Mouse (Mus musculus): ENCODE measurements around the gene Stat3. TPM values are rescaled to one million over a fixed set of nuclear protein-coding genes. Genes with fewer than 3 reads are reported as not detected.

Gene Stat3
- total RNA-seq, 2 experiments from 2014 or later, result 41.7 to 43.6 TPM

DNA sequence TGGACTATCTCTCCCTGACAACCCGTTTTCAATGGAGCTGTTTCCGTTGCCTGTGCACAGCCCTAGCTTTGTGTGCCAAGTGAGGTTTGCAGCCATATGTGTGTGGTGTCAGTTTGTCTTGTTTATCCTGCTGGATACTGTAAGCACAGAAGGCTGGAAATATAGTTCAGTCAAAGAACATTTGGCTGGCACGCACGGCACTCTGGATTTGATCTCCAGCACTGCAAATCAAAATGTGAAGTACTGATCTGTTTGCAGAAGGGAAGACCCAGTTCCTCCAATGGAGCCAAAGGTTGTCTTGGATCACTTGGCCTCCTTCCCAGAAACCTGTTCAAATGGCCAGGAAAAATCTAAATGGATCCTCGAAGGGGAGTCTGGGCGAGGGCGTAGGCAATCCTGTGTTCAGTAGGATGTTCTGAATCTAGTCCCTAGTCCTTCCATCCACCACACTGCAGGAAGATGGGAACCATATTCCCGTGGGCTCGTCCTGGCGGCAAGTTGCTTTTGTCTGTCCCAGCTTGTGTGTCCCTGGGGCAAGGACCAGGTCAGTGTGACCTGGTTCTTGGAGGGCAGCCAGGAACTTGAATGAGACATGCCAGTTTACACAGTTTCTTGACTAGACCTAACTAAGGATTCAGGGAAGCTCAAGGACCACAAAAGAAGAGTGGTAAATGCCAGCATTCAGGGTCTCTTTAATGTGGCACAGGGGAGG, 68.9 kb downstream of the Stat3 start:
- DNase-seq, result no peak
- intact Hi-C loops (cut with DNase I; ENCODE audit: low total_unique reads), result no loop called here

DNA sequence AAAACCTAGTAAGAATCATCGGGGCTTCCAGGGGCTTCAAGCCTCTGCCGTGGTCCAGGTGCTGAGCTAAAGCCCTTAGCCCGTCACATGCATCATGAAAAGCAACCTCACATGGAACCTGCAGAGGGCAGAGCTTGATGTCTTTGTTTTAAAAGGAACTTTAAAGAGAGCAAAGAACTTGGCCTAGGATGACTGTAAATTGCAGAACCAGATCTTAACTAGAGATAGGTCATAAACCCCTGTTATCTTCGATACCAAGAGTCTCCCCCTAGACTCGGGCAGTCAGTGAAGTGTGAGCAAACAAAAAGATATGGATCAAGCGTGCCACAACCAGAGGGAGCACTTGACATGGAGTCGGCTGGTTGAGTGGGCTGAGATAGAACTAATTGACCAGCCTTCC, 73.7 kb downstream of the Stat3 start:
- intact Hi-C loops (cut with DNase I; ENCODE audit: low total_unique reads), result no loop called here
- DNase-seq, result no peak

DNA sequence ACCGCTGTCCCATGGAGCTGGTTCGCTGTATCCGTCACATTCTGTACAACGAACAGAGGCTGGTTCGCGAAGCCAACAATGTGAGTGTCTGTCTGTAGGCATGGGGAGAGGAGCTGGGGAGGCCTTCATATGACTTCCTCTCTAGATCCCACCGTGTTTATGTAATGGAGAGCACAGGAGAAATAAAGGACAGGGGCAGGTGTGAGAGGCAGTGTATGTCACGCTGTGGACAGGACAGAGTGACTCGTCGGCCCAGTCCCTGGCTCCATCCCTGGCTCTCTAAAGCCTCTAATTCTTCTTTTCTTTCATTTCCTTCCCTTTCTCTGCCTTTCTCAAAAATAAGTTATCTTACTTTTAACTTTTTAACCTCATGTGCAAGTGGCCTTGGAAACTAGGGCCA, 76.2 kb downstream of the Stat3 start:
- intact Hi-C loops (cut with DNase I; ENCODE audit: low total_unique reads), result no loop called here
- no peak for DNase-seq

DNA sequence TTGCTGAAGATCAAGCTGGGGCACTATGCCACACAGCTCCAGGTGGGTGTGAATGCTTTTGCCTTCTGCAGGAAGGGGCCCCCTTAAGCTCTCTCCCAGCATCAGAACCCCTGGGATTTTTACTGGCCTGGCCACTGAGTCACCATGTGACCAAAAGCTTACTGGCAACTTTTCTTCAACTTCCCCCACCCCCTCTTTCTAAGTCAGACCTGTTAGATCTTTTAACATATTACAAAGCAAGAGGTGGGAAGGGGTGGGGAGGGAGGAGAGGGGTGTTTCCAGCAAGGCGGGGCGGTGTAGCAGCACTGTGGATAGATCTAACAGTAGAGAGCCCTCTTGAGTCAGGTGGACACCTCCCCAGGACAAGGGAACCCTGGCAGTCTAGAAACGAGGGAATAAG, 77.5 kb downstream of the Stat3 start:
- no peak for DNase-seq
- intact Hi-C loops (cut with DNase I; ENCODE audit: low total_unique reads), result no loop called here

DNA sequence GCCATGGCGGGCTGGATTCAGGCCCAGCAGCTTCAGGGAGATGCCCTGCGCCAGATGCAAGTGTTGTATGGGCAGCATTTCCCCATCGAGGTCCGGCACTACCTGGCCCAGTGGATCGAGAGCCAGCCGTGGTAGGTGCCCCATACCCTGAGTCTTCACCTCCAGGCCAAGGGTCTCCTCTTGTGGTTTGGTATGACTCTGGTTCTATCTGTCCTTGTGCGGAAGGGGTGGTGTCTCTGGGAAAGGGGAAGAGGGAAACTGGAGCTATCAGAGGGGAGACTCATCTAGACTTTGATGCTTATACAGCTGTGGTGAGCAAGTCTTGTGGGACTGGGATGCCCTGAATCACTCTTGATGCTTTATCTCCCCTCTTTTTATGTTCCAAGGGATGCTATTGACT, 78.0 kb downstream of the Stat3 start:
- intact Hi-C loops (cut with DNase I; ENCODE audit: low total_unique reads), result no loop called here
- no peak for DNase-seq

DNA sequence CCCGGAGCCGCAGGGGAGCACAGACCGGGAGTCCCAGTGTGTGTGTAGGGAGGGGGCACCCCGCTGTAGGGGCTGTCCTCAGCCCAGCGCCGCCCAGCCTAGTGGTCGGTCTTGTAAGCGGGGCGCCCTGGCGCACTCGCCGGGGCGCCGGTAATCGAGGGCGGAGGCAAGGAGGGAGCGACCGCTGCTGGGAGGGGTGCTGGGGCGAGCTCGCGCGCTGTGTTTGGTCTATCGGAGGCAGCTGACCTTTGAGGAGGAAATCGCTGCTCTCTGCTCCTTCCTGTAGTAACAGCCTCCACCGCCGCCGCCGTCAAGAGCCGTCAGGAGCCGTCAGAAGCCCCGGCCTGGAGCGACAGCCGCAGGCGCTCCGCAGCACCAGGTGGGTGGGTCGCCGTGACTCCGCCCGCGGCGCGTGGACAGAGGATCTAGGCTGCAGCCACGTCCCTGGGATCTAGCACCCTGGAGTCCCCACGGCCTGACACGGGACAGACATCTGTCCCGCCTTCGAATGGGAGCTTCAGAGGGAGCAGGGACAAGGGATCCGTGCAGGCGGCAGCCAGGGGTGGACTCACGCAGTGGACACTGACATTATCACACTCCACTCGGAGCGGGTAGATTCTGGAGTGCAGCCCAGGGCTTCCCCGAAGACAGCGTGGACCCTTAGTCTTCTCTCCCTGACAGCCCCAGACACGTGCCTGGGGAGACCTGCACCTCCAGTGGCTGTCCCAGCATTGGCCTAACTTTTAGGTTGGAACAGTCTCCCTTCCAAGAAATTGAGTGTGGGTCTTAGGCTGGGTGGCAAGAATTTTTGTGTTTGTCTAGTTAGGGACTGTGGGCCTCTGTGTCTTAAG, 78.9 kb downstream of the Stat3 start:
- DNase-seq, result peak; percentile 90
- intact Hi-C loops (cut with DNase I; ENCODE audit: low total_unique reads), result no loop called here

DNA sequence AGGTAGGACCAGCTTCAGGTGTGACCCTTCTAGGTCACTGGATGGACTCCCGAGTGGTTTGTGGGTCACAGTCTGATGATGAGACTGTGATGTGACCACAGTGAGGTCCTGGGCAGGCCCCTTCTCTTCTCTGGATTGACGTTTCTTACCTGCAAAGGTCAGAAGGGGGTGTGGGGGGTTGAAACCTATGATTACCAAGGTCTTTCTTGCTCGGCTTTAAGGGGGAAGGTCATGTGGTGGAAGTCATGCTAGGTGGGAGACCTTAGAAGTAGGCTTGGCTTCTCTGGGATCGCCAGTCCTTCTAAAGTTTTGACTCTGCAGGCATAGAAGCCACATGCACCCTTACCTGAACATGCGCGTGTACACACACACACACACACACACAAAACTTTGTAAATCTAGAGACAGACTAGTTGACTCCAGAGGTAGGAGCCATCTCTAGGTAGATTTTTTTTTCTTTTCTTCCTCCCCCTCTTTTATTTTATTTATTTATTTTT, 79.7 kb downstream of the Stat3 start:
- intact Hi-C loops (cut with DNase I; ENCODE audit: low total_unique reads), result no loop called here
- no peak for DNase-seq

DNA sequence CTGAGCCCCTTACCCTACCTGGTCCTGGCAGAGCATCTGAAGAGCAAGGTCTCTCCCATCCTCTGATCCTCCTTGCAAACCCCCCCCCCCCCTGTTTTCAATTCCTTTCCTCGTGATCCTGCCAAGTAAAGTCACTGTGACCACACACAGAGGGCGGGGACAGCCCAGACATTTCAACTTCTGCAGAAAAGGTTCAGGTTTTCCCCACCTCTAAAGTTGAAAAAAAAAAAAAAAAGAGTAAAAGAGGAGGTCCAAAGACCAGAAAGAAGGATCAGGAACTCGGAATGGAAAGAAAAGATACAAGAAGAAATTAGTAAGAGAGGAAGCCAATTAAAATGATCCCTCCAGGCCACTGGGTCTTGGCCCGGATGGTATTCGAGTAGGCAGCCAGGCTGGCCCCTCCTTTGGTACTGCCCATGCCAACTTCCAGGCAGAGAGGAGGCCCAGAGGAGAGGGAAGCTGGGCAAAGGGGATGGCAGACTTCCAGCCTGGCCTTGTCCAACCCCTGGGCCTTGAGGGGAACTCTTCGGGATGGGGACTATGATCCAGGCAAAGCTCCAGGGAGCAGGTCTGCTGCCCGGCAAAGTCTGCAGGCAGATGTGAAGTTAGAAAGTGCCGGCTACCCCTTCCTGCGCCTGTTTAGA, 80.3 kb downstream of the Stat3 start, which contains the start of gene Stat5a:
Gene Stat5a (plus strand): TSS at position 417 of the 644 bp plus-strand sequence.
- intact Hi-C loops (cut with DNase I; ENCODE audit: low total_unique reads), result no loop called here
- DNase-seq, result peak; percentile 86

DNA sequence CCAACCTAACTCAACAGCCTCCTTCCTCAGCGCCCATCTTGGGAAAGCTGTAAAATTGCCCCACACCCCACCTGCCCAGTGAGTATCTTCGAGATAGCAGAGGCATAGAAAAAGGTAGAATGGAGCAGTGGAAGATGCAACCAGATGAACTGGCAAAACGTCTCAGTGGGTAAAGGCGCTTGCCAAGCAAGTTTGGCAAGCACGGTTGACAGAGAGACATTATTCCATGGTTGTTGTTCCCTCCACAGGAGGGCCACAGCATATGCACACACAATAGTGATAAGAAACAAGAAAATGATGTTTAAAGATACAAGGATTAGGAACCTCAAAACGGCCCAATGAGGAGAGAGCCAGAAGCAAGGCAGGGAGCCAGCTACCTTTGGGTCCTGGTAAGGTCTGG, 81.4 kb downstream of the Stat3 start:
- DNase-seq, result no peak
- intact Hi-C loops (cut with DNase I; ENCODE audit: low total_unique reads), result no loop called here

DNA sequence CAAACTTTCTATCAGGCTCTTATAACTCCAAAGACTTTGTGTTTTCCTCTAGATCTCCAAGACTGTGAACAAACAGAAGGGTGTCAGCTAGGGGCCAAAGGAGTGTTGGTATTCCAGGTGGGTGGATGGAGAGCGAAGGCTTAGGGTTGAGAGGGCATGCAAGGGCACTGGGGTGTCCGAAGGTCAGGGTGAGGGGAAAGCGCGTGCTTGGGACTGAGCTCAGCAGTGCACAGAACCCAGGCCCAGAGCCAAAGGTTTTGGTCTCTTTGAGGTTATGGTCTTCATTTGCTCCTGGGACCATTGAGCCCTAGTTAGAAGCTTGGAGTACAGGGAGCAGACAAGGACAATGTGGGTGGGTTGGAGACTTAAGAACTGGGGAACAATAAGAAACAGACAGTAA, 84.2 kb downstream of the Stat3 start:
- intact Hi-C loops (cut with DNase I; ENCODE audit: low total_unique reads), result no loop called here
- no peak for DNase-seq

DNA sequence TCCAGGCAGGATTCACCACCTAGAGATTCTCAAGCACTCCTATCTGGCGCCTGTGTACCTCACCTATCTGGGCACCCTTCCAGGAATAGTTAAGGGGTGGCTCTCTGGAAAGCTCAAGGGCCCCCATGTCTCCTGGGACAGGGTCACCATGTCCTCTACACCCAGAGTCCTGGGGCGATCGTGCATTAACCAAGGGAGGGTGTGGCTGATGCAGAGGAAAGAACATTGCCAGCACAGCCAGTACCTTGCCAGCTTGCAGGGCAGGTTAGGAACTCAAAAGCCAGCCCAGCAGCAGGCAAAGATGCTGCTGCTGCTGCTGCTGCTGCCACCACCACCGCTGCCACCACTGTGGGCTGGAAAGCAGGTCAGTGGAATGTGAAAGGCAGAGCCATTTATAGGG, 85.1 kb downstream of the Stat3 start:
- intact Hi-C loops (cut with DNase I; ENCODE audit: low total_unique reads), result no loop called here
- no peak for DNase-seq

DNA sequence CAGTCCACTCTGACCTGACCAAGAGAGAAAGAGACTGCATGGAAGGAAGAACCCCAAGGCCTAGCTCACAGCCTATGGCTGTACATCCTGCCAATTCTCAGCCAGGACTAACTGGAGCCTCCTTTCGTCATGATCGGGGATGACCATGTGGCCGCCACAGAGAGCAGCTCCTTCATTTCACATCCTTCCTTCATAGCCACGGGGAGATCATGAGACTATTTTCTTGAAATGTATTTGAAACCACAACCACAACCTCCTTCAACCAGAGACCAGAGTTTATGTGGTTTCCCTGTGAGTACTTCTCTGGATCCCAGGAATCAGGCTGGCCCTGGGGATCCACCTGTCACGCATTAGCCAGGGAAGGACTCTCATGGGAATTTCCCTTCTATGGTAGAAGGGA, 86.3 kb downstream of the Stat3 start:
- intact Hi-C loops (cut with DNase I; ENCODE audit: low total_unique reads), result no loop called here
- no peak for DNase-seq

DNA sequence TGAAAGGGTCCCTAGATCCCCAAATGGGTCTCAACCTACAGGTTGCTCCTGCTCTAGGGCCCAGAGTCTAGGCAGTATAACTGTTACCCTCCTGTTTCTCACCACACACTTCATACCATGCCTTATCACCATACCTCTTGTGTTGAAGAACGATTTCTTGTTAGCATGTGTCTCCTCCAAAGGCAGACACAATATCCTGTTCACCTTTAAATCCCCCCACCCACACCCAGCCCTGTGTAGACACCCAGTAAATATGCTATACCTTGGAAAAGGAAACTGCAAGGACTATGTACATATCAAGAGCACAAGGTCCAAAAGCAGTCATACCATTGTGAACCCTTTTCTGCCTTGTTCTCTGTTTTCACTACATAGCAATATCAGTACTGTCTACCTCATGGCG, 87.3 kb downstream of the Stat3 start:
- DNase-seq, result no peak
- intact Hi-C loops (cut with DNase I; ENCODE audit: low total_unique reads), result no loop called here

DNA sequence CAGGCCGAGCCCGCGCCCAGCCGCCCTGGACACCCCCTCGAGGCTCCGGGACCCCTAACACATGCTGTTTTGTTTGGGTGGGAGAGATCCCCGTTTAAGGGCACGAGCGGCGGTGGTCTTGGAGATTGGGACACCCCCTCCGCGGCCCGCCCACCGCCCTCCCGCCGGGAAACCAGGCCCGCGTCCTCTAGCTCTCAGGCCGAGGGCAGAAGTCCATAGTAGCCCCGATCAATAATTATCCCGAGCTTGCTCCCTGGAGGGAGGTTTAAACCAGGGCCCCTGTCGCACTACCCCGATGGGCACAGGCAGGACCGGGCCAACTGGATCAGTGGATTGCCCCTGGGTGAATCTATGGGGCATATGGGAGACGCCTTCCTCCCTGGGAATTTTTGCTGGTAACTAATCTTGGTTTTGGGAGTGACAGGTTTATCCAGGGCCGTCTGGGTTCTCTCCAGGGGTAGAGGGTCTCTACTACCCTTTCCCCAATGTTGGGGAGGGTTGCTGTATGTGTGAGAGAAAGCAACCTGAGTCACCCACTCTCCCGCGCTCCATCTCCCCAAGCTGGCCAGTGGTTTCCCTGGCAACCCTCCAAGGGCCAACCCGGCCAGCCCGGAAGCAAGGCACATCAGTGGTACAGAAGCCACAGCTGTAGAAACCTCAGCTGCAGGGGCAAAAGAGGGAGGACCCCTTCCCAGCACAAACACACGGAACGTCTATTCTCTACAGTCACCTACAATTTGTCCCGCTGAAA, 88.4 kb downstream of the Stat3 start:
- peak; percentile 75 for DNase-seq
- intact Hi-C loops (cut with DNase I; ENCODE audit: low total_unique reads), result no loop called here

DNA sequence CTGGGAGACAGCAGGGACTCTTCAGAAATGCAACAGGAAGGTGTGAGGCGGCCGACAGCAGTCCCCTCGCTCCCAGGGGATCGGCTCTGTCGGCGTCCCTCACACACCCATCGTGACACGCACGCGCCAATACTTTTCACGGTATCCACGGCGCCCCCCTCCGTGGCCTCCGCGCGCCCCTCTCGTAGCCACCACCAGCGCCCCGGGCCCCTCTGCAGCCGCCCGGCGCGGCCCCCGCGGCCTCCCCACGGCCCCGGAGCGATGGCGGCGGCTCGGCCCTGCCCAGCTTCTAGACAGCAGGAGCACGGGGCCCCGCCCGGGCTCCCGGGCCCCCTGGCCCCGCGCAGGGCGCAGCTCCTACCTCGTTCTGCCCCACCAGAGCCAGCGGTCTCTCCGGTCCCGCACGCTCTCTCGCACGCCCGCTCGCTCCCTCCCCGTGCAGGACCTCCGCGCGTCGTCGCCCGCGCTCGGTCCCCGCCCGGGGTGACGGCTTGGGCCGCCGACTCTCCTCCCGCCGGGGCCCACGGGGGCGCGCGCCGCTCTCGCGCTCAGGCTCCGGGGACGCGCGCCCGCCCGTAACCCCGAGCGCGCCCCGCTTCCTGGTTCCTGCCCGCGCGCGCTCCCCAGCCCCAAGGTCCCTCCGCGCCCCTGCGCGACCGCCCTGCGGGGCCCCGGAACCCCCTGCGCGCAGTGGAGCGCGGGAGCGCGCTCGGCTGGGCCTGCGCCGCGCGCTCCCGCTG, 89.1 kb downstream of the Stat3 start, which contains the start of gene Stat5b:
Gene Stat5b (minus strand): TSS at position 687 of the 740 bp plus-strand sequence.
- peak; percentile 81 for DNase-seq
- intact Hi-C loops (cut with DNase I; ENCODE audit: low total_unique reads), result no loop called here

DNA sequence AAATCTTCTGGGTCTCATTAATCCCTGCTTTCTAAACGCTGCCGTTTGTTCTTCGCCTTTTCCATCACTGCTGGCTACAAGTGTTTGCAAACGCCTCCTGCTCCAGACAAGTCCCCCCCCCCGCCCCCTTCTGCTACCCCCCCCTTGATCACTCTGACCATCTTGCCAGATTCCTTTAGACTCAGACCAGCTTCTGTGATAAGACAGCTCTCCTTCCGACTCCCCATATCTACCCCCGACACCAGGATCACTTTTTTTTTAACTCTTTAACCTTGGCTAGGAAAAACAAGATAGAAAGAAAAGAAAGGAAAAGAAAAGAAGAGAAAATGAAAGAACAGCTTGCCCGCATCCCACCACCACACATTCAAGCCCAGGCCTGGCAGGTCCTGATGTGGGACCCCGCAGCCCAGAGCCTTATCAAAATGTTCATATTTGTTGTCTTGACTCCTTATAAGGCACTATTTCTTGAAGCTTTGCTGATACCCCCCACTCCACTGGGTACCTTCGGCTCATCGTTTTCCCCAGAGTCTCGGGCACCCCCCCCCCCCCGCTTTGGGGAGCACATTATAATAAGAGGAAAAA, 89.8 kb downstream of the Stat3 start:
- intact Hi-C loops (cut with DNase I; ENCODE audit: low total_unique reads), result no loop called here
- DNase-seq, result no peak

DNA sequence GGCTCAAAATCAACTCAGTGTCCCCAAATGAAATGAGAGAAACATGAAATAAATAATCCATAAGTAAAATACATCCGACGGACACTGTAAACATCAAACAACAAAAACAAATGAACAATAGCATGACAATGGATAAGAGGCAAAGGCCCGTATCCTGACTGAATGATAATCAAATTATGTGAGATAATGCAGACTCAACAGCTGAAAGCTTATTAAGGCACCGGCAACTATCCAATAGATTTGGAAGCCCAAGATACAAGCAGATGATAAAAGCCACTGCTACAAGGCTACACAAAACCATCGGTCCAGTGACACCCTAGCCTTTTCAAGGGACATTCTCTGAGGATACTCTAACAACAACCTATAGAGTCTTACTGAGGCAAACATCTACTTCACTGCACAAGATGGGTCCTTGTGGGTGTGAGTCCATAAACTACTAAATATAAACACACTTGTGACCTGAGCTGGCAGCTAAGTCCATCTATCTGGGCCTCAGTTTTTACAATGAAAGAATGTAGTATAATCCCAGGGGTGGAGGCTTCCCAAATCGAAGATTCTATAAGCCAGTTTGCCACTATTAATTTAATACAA, 90.5 kb downstream of the Stat3 start:
- intact Hi-C loops (cut with DNase I; ENCODE audit: low total_unique reads), result no loop called here
- no peak for DNase-seq

DNA sequence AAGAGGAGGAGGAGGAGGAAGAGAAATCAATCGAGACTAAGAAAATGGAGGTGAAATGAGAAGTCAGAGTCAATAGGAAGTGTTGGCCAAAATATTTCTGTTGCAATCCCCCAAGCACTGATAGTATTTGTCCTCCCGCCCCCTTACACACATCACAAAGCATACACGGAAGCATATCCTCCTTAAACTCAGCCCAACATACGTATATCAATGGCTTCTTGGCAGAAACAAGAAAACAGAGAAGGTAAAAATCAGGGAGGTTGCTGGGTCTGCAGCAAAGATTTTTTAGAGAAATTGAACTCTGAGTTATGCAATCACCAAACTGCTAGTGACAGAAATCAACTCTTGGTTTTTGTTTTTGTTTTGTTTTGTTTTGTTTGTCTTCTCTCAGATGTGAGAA, 91.3 kb downstream of the Stat3 start:
- no peak for DNase-seq
- intact Hi-C loops (cut with DNase I; ENCODE audit: low total_unique reads), result no loop called here
